Mouse (Mus musculus) forebrain, embryonic 11.5 days (tissue): Measurements from ENCODE around the gene A930018P22Rik. TPM values are rescaled to one million over a fixed set of nuclear protein-coding genes. Genes with fewer than 3 reads are reported as not detected.
"Not testable (repeated sequence)": the region's sequence is repeated elsewhere in the genome, so short reads cannot be mapped to it uniquely, and the experiment has no call there.

Experiments
- ATAC-seq: fragments of 200-750 bp; cut with Nextera tagmentation; replicated peaks from 2 replicates; pipeline ENCODE4 v1.8.0; 2017; ENCODE audit warnings: moderate TSS enrichment; ENCODE audit not compliant: low FRiP score
- DNase-seq: peaks from one replicate; pipeline ENCODE4 v3.0.0-alpha.2; 2017; ENCODE audit warnings: low spot score
- H3K27ac ChIP-seq: fragments of 300-500 bp; sonication (generic); 2 replicates; pipeline ENCODE4 v1.5.1; 2014; ENCODE audit warnings: low read depth, low read length
- H3K27me3 ChIP-seq: fragments of 300-500 bp; sonication (generic); 2 replicates; pipeline ENCODE4 v1.6.1; 2014; ENCODE audit warnings: mild to moderate bottlenecking, low read length, mixed read lengths; ENCODE audit not compliant: control insufficient read depth, insufficient read depth
- H3K36me3 ChIP-seq: fragments of 300-500 bp; sonication (generic); 2 replicates; pipeline ENCODE4 v1.6.1; 2014; ENCODE audit warnings: mild to moderate bottlenecking, low read length, moderate library complexity, mixed read lengths; ENCODE audit not compliant: control insufficient read depth, insufficient read depth
- H3K4me1 ChIP-seq: fragments of 300-500 bp; sonication (generic); replicated peaks from 2 replicates; pipeline ENCODE4 v1.6.1; 2014; ENCODE audit warnings: low read length, mixed read lengths; ENCODE audit not compliant: control insufficient read depth, insufficient read depth
- H3K4me2 ChIP-seq: fragments of 300-500 bp; sonication (generic); 2 replicates; pipeline ENCODE4 v1.6.1; 2014; ENCODE audit warnings: low read depth, mild to moderate bottlenecking, low read length, moderate library complexity, mixed read lengths; ENCODE audit not compliant: severe bottlenecking
- H3K4me3 ChIP-seq: fragments of 300-500 bp; sonication (generic); 2 replicates; pipeline ENCODE4 v1.5.1; 2014; ENCODE audit warnings: low read depth, low read length
- H3K9ac ChIP-seq: fragments of 300-500 bp; sonication (generic); 2 replicates; pipeline ENCODE4 v1.6.1; 2014; ENCODE audit warnings: low read length
- H3K9me3 ChIP-seq: fragments of 300-500 bp; sonication (generic); 2 replicates; pipeline ENCODE4 v1.6.1; 2016; ENCODE audit warnings: low read length, mixed read lengths; ENCODE audit not compliant: control insufficient read depth
- whole genome bisulfite sequencing: fragments of 180-500 bp; shearing (Covaris S2); extraction: QIAGEN DNeasy Blood & Tissue Kit; methylation state at CpG from one replicate; pipeline ENCODE4 v1.1.7; 2014; 5-methylcytosine and 5-hydroxymethylcytosine counted together
- polyA plus RNA-seq: library from polyadenylated mRNA; unstranded; fragments of >200 nt; fragmentation: Nextera tagmentation; extraction: Ambion mirVana; gene quantifications from 2 replicates; pipeline ENCODE4 v1.2.1, GENCODE M21; 2014

A930018P22Rik gene
- not detected in 2 replicates for polyA plus RNA-seq

- H3K27me3 ChIP-seq: peaks cover 7% of the 10 kb centered on the region
- WGBS: under 1% methylated on average over 68 of the region's 74 CpGs
- H3K4me2 ChIP-seq: peak within 1 kb of the TSS; percentile 97
- no peak within 1 kb of the TSS; the same call in 1 of the 2 replicates for H3K27ac ChIP-seq
- peak; percentile 96 for ATAC-seq
- H3K4me1 ChIP-seq: peaks cover 2% of the 10 kb centered on the region; the same call in 1 of the 2 replicates
- H3K36me3 ChIP-seq: no peaks in the 10 kb centered on the region
- DNase-seq: peak; percentile 94
- H3K9ac ChIP-seq: peak within 1 kb of the TSS; percentile 58
- H3K9me3 ChIP-seq: no peaks in the 10 kb centered on the region
- H3K4me3 ChIP-seq: peak within 1 kb of the TSS; percentile 51
These were observed at the start of gene A930018P22Rik for GRCm38 (mm10) chr2:104122505-104123378. A930018P22Rik (plus strand) TSS chr2:104122769.

DNA sequence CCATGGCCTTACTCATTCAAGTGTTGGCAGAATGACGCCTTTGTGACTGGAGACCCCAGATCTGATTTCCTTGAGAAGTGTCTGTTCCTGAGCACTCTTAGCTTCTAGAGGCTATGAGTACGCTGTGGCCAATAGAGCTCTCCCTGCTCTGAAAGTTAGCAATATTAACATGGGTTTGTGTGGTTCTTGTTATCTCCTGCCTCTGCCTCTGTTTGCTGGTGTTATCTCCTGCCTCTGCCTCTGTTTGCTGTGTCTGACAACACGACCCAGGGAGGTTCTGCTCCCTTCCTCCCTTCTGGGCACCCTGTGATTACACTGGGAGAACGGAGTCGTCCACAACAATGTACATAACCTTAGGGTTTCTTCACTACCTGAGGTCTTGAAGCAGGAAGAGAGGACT, 44.3 kb upstream of the A930018P22Rik start:
- H3K4me1 ChIP-seq, H3K27me3 ChIP-seq, H3K27ac ChIP-seq, H3K9me3 ChIP-seq, H3K4me2 ChIP-seq, ATAC-seq, H3K4me3 ChIP-seq, H3K9ac ChIP-seq, H3K36me3 ChIP-seq, DNase-seq: not testable (repeated sequence)
- WGBS: 80% methylated on average over 5 of the region's 5 CpGs

DNA sequence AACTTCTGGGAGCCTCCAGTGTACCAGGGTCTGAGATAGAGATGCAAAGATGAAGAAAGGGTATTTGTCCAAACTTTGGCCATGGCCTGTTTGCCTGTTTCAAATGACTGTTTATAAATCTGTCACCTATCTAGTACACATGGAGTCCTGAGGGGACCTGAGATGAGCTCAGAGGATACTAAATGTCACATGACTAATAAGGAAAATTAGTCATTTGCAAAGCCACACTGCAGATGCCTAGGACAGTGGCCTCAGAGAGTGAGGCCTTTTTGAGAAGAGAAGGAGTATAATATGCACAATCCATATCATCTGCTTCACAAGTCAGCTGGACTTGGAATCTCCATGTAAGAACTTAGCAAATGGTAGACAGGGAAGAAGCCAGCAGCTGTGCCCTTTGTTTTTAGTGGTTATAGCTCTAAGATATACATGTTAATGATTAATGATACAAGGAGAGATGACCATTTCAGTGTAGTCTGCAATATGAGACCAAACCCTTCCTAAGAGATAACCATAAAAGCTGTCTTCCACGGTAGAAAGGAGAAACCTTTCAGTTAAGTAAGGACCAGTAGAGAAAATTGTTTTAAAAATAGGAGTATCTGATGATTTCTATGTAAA, 41.0 kb upstream of the A930018P22Rik start:
- not testable (repeated sequence) for DNase-seq, H3K4me3 ChIP-seq, H3K9me3 ChIP-seq, H3K36me3 ChIP-seq, H3K9ac ChIP-seq, ATAC-seq, H3K4me1 ChIP-seq, H3K4me2 ChIP-seq, H3K27ac ChIP-seq, H3K27me3 ChIP-seq
- no CpG with 5 or more reads among the region's 1 CpGs for WGBS

DNA sequence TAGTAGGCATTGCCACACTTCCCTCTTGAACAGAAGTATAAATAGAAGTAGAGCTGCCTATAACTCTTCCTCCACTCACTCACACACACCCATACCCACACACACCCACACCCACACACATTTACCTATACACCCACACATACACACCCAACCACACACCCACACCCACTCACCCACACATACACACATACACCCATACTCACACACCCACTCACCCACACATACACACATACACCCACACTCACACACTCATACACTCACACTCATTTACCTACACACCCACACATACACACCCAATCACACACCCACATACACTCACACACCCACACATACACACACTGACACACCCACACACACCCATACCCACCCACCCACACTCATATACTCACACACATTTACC, 40.1 kb upstream of the A930018P22Rik start:
- no peaks in the 10 kb centered on the region for H3K27me3 ChIP-seq
- H3K36me3 ChIP-seq: no peaks in the 10 kb centered on the region
- no peaks in the 10 kb centered on the region for H3K4me1 ChIP-seq
- no peak overlapping the region for H3K4me3 ChIP-seq
- no peak overlapping the region for H3K9ac ChIP-seq
- H3K4me2 ChIP-seq: no peak overlapping the region
- DNase-seq (no peak), ATAC-seq (no peak)
- no peak overlapping the region for H3K27ac ChIP-seq
- no peaks in the 10 kb centered on the region for H3K9me3 ChIP-seq

DNA sequence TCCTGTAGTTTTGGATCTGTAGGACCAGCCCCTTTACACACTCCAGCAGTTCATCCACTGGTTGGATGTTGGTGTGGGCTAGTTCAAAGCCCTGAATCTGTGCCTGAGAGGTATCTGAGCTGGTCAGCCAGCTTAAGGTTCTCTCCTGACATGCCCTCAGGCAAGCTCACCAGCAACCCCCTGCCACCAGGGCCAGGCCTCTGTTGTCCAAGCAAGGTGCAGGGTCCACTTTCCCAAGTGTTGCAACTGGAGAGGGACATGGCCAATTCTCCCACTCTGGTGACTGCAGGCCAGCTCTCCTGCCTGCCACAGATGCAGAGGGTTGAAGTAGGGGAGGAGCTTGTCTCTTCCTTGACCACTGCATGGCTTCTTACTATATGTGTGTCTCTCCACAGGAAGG, 38.5 kb upstream of the A930018P22Rik start:
- H3K4me1 ChIP-seq, H3K27me3 ChIP-seq, H3K9ac ChIP-seq, H3K4me3 ChIP-seq, H3K27ac ChIP-seq, H3K36me3 ChIP-seq, DNase-seq, H3K9me3 ChIP-seq, H3K4me2 ChIP-seq, ATAC-seq: not testable (repeated sequence)

- not testable (repeated sequence) for DNase-seq, H3K4me3 ChIP-seq, H3K4me1 ChIP-seq, H3K27me3 ChIP-seq, H3K9ac ChIP-seq, H3K36me3 ChIP-seq, H3K4me2 ChIP-seq, H3K27ac ChIP-seq, ATAC-seq, H3K9me3 ChIP-seq
- WGBS: 89% methylated on average over 1 of the region's 1 CpGs
These were observed 35.0 kb upstream of the A930018P22Rik start for GRCm38 (mm10) chr2:104087562-104087961.

DNA sequence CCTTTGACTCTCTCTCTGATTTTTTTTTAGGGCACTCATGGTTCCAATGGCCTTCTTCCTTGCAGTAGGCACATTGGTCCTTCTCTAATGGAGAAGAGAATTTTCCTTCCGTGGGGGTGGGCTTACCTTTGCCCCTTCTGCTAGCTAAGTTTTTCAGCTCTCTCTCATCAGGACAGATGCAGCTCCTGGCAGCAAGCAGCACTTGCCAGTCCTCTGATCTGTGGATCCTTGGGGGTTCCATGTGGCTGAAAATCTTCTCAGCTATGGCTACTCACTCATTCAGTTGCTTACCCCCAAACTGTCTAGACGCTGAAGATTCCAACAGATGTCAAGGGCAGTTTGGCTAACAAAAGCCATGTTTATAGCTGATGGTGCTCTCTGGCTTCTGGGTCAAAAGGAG, 29.3 kb upstream of the A930018P22Rik start:
- ATAC-seq (no peak), DNase-seq (no peak)
- Histone ChIP-seq H3K27ac (no peak overlapping the region), H3K4me1 (no peaks in the 10 kb centered on the region), H3K4me2 (no peak overlapping the region), H3K36me3 (no peaks in the 10 kb centered on the region), H3K4me3 (no peak overlapping the region), H3K9ac (no peak overlapping the region), H3K9me3 (no peaks in the 10 kb centered on the region), H3K27me3 (no peaks in the 10 kb centered on the region)
- WGBS: 88% methylated on average over 2 of the region's 2 CpGs

DNA sequence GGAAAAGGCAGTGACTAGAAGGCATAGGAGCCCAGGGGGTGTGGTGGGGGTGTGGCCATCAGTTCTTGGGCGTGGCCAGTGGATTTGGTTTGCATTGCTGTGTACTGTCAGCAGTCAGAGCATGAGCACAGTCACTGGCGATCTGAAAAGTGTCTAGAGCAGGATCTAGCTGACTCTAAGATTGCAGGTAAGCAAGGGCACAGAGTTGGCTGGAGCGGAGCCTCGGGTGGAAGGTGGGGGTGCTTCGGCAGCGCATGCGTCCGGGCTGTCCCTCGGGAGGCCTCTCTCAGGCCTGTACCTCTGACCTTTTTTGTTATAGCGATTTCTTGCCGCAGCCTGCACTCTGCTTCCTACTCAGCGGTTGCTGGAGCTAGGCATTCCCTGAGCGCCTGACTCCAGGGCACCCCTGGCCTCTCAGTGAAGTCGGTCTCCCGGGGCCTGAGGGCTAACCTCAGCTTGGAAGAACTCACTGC, 26.8 kb upstream of the A930018P22Rik start, which contains the start of gene Cd59a:
Cd59a (plus strand) TSS at position 61 of the 473 bp plus-strand sequence.
- peak; percentile 88 for ATAC-seq
- Histone ChIP-seq H3K27me3 (no peaks in the 10 kb centered on the region), H3K27ac (peak within 1 kb of the TSS; percentile 21; the same call in 1 of the 2 replicates), H3K9me3 (no peaks in the 10 kb centered on the region), H3K9ac (peak within 1 kb of the TSS; percentile 56), H3K36me3 (no peaks in the 10 kb centered on the region), H3K4me1 (no peaks in the 10 kb centered on the region), H3K4me2 (peak within 1 kb of the TSS; percentile 50), H3K4me3 (peak within 1 kb of the TSS; percentile 36)
- 5% methylated on average over 15 of the region's 15 CpGs for WGBS
- peak; percentile 83 for DNase-seq
